13 mouse cellular contexts compared by ENCODE assay signal in the genomic region with DNA sequence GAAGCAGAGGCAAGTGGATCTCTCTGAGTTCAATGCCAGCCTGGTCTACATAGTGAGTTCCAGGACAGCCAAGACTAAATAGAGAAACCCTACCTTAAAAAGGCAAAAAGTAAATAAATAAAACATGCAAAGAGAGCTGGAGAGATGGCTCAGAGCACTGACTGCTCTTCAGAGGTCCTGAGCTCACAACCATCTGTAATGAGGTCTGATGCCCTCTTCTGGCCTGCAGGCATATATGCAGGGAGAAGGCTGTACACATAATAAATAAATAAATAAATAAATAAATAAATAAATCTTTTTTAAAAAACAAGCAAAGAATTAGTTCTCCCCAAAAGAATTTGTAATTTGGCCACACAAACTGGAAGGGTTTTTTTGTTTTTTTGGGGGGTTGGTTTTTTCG. TPM values are rescaled to one million over a fixed set of nuclear protein-coding genes. Genes with fewer than 3 reads are reported as not detected.
DNase-seq lines count a peak whose midpoint lies in the region; ATAC-seq and TF ChIP-seq lines count a peak whose summit lies in the region.
"Had no signal": no experiment of that assay in that cellular context is flagged by ENCODE, and none has a peak within 500 bp of the region (broad histone marks: within the 10 kb centered on the region; RNA-seq: fewer than 3 reads in every experiment).

No protein-coding gene starts in this region.

- H3K9me3 ChIP-seq in forebrain, postnatal 0 days (ENCODE audit: low read length), result no peaks in the 10 kb centered on the region
- no peaks in the 10 kb centered on the region for H3K9me3 ChIP-seq in forebrain, embryonic 16.5 days (ENCODE audit: control insufficient read depth, low read length)
- H3K9me3 ChIP-seq in liver, embryonic 12.5 days (replicated peaks), result no peaks in the 10 kb centered on the region
- H3K9me3 ChIP-seq in E14TG2a.4 (ENCODE audit: low read length), result no peaks in the 10 kb centered on the region
- H3K9me3 ChIP-seq: embryonic facial prominence, embryonic 10.5 days; limb, embryonic 12.5 days had no signal

- no peak overlapping the region for H3K9ac ChIP-seq in forebrain, postnatal 0 days
- H3K9ac ChIP-seq in forebrain, embryonic 16.5 days (replicated peaks; ENCODE audit: low read depth, low read length), result no peak overlapping the region
- no peak overlapping the region for H3K9ac ChIP-seq in liver, adult 2 months (ENCODE audit: low read depth, low read length)
- no peak overlapping the region for H3K9ac ChIP-seq in liver, embryonic 12.5 days
- H3K9ac ChIP-seq: limb, embryonic 12.5 days had no signal

- no peak overlapping the region for H3K4me3 ChIP-seq in forebrain, postnatal 0 days (ENCODE audit: low read depth, low read length)
- H3K4me3 ChIP-seq in forebrain, embryonic 16.5 days (replicated peaks; ENCODE audit: low read length), result no peak overlapping the region
- no peak overlapping the region for H3K4me3 ChIP-seq in liver, adult 2 months (ENCODE audit: insufficient read depth, low read depth, low read length)
- H3K4me3 ChIP-seq in liver, embryonic 12.5 days, result no peak overlapping the region
- no peak overlapping the region for H3K4me3 ChIP-seq in E14TG2a.4 (replicated peaks; ENCODE audit: low read length)
- H3K4me3 ChIP-seq: embryonic facial prominence, embryonic 10.5 days; limb, embryonic 12.5 days had no signal

- H3K27ac ChIP-seq in forebrain, postnatal 0 days (ENCODE audit: low read depth, low read length), result no peak overlapping the region
- no peak overlapping the region for H3K27ac ChIP-seq in forebrain, embryonic 16.5 days (ENCODE audit: low read length)
- no peak overlapping the region for H3K27ac ChIP-seq in liver, adult 2 months (replicated peaks; ENCODE audit: insufficient read depth, low read depth, low read length)
- no peak overlapping the region for H3K27ac ChIP-seq in liver, embryonic 12.5 days
- H3K27ac ChIP-seq: embryonic facial prominence, embryonic 10.5 days had no signal

- peaks cover 40% of the 10 kb centered on the region for H3K36me3 ChIP-seq in forebrain, postnatal 0 days (ENCODE audit: insufficient read depth)
- peaks cover 38% of the 10 kb centered on the region for H3K36me3 ChIP-seq in forebrain, embryonic 16.5 days (ENCODE audit: control insufficient read depth, insufficient read depth)
- H3K36me3 ChIP-seq in liver, adult 2 months (ENCODE audit: control insufficient read depth, insufficient read depth, low read length), result peaks cover 80% of the 10 kb centered on the region
- H3K36me3 ChIP-seq in liver, embryonic 12.5 days, result peaks cover 98% of the 10 kb centered on the region
- H3K36me3 ChIP-seq in E14TG2a.4 (ENCODE audit: insufficient read depth, low read length), result peaks cover 98% of the 10 kb centered on the region

- peaks cover 3% of the 10 kb centered on the region; the same call in 1 of the 2 replicates for H3K79me2 ChIP-seq in liver, adult 2 months (ENCODE audit: control insufficient read depth, insufficient read depth, low read length)

- H3K27me3 ChIP-seq in forebrain, postnatal 0 days (ENCODE audit: insufficient read depth, low read length), result no peaks in the 10 kb centered on the region
- no peaks in the 10 kb centered on the region for H3K27me3 ChIP-seq in forebrain, embryonic 16.5 days (replicated peaks; ENCODE audit: control insufficient read depth, insufficient read depth, low read length)
- H3K27me3 ChIP-seq in liver, adult 2 months (ENCODE audit: control insufficient read depth, insufficient read depth, low read length), result no peaks in the 10 kb centered on the region
- H3K27me3 ChIP-seq in liver, embryonic 12.5 days (replicated peaks), result no peaks in the 10 kb centered on the region
- H3K27me3 ChIP-seq in E14TG2a.4 (ENCODE audit: insufficient read depth, low read length), result no peaks in the 10 kb centered on the region
- H3K27me3 ChIP-seq: limb, embryonic 12.5 days had no signal

- peak; percentile 21; the same call in 1 of the 2 replicates for TF ChIP-seq CTCF in forebrain, postnatal 0 days (IDR thresholded peaks at IDR 0.05; ENCODE audit: low read depth)
- peak; percentile 34; the same call in 1 of the 2 replicates for TF ChIP-seq CTCF in liver, adult 2 months (IDR thresholded peaks at IDR 0.05; ENCODE audit: low read depth, low read length)
- TF ChIP-seq CTCF in E14TG2a.4 (conservative IDR thresholded peaks at IDR 0.05; ENCODE audit: low read length), result peak; percentile 37

- no peaks in the 10 kb centered on the region for H3K4me1 ChIP-seq in forebrain, postnatal 0 days (ENCODE audit: insufficient read depth)
- no peaks in the 10 kb centered on the region for H3K4me1 ChIP-seq in forebrain, embryonic 16.5 days (replicated peaks; ENCODE audit: control insufficient read depth, insufficient read depth, low read length)
- H3K4me1 ChIP-seq in liver, adult 2 months (ENCODE audit: control insufficient read depth, insufficient read depth, low read length), result no peaks in the 10 kb centered on the region
- no peaks in the 10 kb centered on the region for H3K4me1 ChIP-seq in liver, embryonic 12.5 days
- H3K4me1 ChIP-seq in E14TG2a.4 (replicated peaks; ENCODE audit: low read depth, low read length), result peaks cover 24% of the 10 kb centered on the region
- H3K4me1 ChIP-seq: embryonic facial prominence, embryonic 10.5 days; limb, embryonic 12.5 days had no signal

- DNase-seq in forebrain, postnatal 0 days, result no peak
- no peak for DNase-seq in liver, adult 2 months (ENCODE audit: extremely low read depth, low read depth, low spot score)
- peak; percentile 40 for DNase-seq in induced T-regulatory cell, adult 2 months (ENCODE audit: low read depth)
- DNase-seq in embryo, embryonic 9.5 days (ENCODE audit: extremely low spot score), result no peak
- DNase-seq in spleen, postnatal 4 days (ENCODE audit: low spot score in 2 of 2), result no peak
- DNase-seq: kidney, postnatal 14 days; lung, postnatal 10 days; thymus, adult 2 months had no signal

- 0 out of 2 replicates have a peak, but pooled peaks have one; percentile 32 for ATAC-seq in forebrain, postnatal 0 days
- ATAC-seq in forebrain, embryonic 16.5 days, result no peak
- no peak for ATAC-seq in liver, embryonic 12.5 days

- no peak for TF ChIP-seq POLR2A in liver, adult 2 months (IDR thresholded peaks at IDR 0.05; ENCODE audit: extremely low read depth, insufficient read depth, low read length)

- WGBS in forebrain, postnatal 0 days, result 95% methylated on average over 1 of the region's 1 CpGs
- 93% methylated on average over 1 of the region's 1 CpGs for WGBS in forebrain, embryonic 16.5 days
- WGBS in liver, adult 2 months, result 100% methylated on average over 1 of the region's 1 CpGs
- 90% methylated on average over 1 of the region's 1 CpGs for WGBS in liver, embryonic 12.5 days (ENCODE audit: insufficient replicate concordance)

- no peak overlapping the region for H3K4me2 ChIP-seq in forebrain, postnatal 0 days (ENCODE audit: low read depth)
- H3K4me2 ChIP-seq in forebrain, embryonic 16.5 days (ENCODE audit: low read length), result no peak overlapping the region
- no peak overlapping the region for H3K4me2 ChIP-seq in liver, embryonic 12.5 days
- H3K4me2 ChIP-seq: limb, embryonic 12.5 days had no signal

RNA-seq across cellular contexts. Expression of a gene that starts 34.8 kb away (rescaled TPM):
- 31.9 and 53.9 TPM in 2 replicates for total RNA-seq in forebrain, postnatal 0 days (2014; rRNA removed)
- 20.2 and 32.0 TPM in 2 replicates for polyA plus RNA-seq in forebrain, postnatal 0 days (2015; fragmentation: Nextera tagmentation; extraction: Ambion mirVana)
- polyA plus RNA-seq in forebrain, embryonic 16.5 days (2015; fragmentation: Nextera tagmentation; extraction: Ambion mirVana), result 56.8 and 60.2 TPM in 2 replicates
- 40.0 and 42.0 TPM in 2 replicates for total RNA-seq in liver, adult 2 months (2014; rRNA removed)
- 16.9 and 20.1 TPM in 2 replicates for polyA plus RNA-seq in liver, adult 2 months (2012; rRNA removed)
- polyA plus RNA-seq in liver, embryonic 12.5 days (2016; fragmentation: Nextera tagmentation; extraction: Ambion mirVana), result 26.2 and 28.9 TPM in 2 replicates
